Mouse (Mus musculus) hindbrain, embryonic 11.5 days (tissue): Measurements from ENCODE around the gene Pycr2. TPM values are rescaled to one million over a fixed set of nuclear protein-coding genes. Genes with fewer than 3 reads are reported as not detected.
"Not testable (repeated sequence)": the region's sequence is repeated elsewhere in the genome, so short reads cannot be mapped to it uniquely, and the experiment has no call there.

ENCODE experiments used
- ATAC-seq: fragments of 200-750 bp; cut with Nextera tagmentation; 2 replicates; pipeline ENCODE4 v1.8.0; 2017; ENCODE audit warnings: mild to moderate bottlenecking, moderate TSS enrichment, moderate library complexity; ENCODE audit not compliant: low FRiP score
- DNase-seq: peaks from one replicate; pipeline ENCODE4 v3.0.0-alpha.2; 2015; ENCODE audit warnings: low spot score
- H3K27ac ChIP-seq: fragments of 300-500 bp; sonication (generic); 2 replicates; pipeline ENCODE4 v1.5.1; 2014; ENCODE audit warnings: mild to moderate bottlenecking, low read depth, low read length
- H3K27me3 ChIP-seq: fragments of 300-500 bp; sonication (generic); 2 replicates; pipeline ENCODE4 v1.6.1; 2014; ENCODE audit warnings: mild to moderate bottlenecking, low read length, moderate library complexity, mixed read lengths; ENCODE audit not compliant: control insufficient read depth, insufficient read depth
- H3K36me3 ChIP-seq: fragments of 300-500 bp; sonication (generic); 2 replicates; pipeline ENCODE4 v1.6.1; 2014; ENCODE audit warnings: mild to moderate bottlenecking, low read length, moderate library complexity, mixed read lengths; ENCODE audit not compliant: control insufficient read depth, insufficient read depth
- H3K4me1 ChIP-seq: fragments of 300-500 bp; sonication (generic); replicated peaks from 2 replicates; pipeline ENCODE4 v1.6.1; 2014; ENCODE audit warnings: low read length, mixed read lengths; ENCODE audit not compliant: control insufficient read depth, insufficient read depth
- H3K4me2 ChIP-seq: fragments of 300-500 bp; sonication (generic); replicated peaks from 2 replicates; pipeline ENCODE4 v1.6.1; 2014; ENCODE audit warnings: mild to moderate bottlenecking, low read depth, low read length
- H3K4me3 ChIP-seq: fragments of 300-500 bp; sonication (generic); 2 replicates; pipeline ENCODE4 v1.5.1; 2014; ENCODE audit warnings: low read depth, low read length
- H3K9ac ChIP-seq: fragments of 300-500 bp; sonication (generic); 2 replicates; pipeline ENCODE4 v1.6.1; 2014; ENCODE audit warnings: low read depth, low read length
- H3K9me3 ChIP-seq: fragments of 300-500 bp; sonication (generic); 2 replicates; pipeline ENCODE4 v1.6.1; 2016; ENCODE audit warnings: low read length; ENCODE audit not compliant: control insufficient read depth
- WGBS: fragments of 180-500 bp; shearing (Covaris S2); extraction: QIAGEN DNeasy Blood & Tissue Kit; methylation state at CpG from one replicate; pipeline ENCODE4 v1.1.7; 2014; 5-methylcytosine and 5-hydroxymethylcytosine counted together
- polyA plus RNA-seq: library from polyadenylated mRNA; unstranded; fragments of >200 nt; fragmentation: Nextera tagmentation; extraction: Ambion mirVana; gene quantifications from 2 replicates; pipeline ENCODE4 v1.2.1, GENCODE M21; 2014

Gene Pycr2
- polyA plus RNA-seq, 1 experiment from 2014 or later = 81.2 TPM

- H3K4me1 ChIP-seq, H3K9ac ChIP-seq, H3K36me3 ChIP-seq, H3K27ac ChIP-seq, H3K9me3 ChIP-seq: not testable (repeated sequence)
- peak overlapping the region; percentile 19; the same call in 1 of the 2 replicates for H3K4me2 ChIP-seq
- ATAC-seq = peak; percentile 43
- DNase-seq = peak; percentile 37
- H3K27me3 ChIP-seq = peaks cover 15% of the 10 kb centered on the region; the same call in 1 of the 2 replicates
- H3K4me3 ChIP-seq = peak overlapping the region; percentile 13; the same call in 1 of the 2 replicates
- WGBS = 5% methylated on average over 43 of the region's 51 CpGs
These were observed 9.8 kb upstream of the Pycr2 start for GRCm38 (mm10) chr1:180894088-180894987.

- Histone ChIP-seq H3K9ac (no peak overlapping the region), H3K4me2 (no peak overlapping the region), H3K27me3 (no peaks in the 10 kb centered on the region), H3K27ac (no peak overlapping the region), H3K36me3 (no peaks in the 10 kb centered on the region), H3K4me3 (no peak overlapping the region), H3K4me1 (peaks cover 4% of the 10 kb centered on the region; the same call in 1 of the 2 replicates), H3K9me3 (no peaks in the 10 kb centered on the region)
- 4% methylated on average over 4 of the region's 4 CpGs for WGBS
- peak; percentile 73 for DNase-seq
- no peak for ATAC-seq
These were observed 3.0 kb upstream of the Pycr2 start for GRCm38 (mm10) chr1:180901107-180901506.

GRCm38 (mm10) chr1:180902915-180903314 is 1.2 kb upstream of the Pycr2 start:
- Histone ChIP-seq H3K27me3 (no peaks in the 10 kb centered on the region), H3K4me3 (no peak overlapping the region), H3K9ac (no peak overlapping the region), H3K27ac (no peak overlapping the region), H3K9me3 (no peaks in the 10 kb centered on the region), H3K4me2 (no peak overlapping the region), H3K4me1 (peaks cover 4% of the 10 kb centered on the region; the same call in 1 of the 2 replicates), H3K36me3 (no peaks in the 10 kb centered on the region)
- ATAC-seq = no peak
- WGBS = 30% methylated on average over 5 of the region's 5 CpGs
- no peak for DNase-seq

- DNase-seq (no peak), ATAC-seq (peak; percentile 44)
- peak overlapping the region; percentile 88 for H3K4me3 ChIP-seq
- WGBS = 42% methylated on average over 10 of the region's 10 CpGs
- peak overlapping the region; percentile 45 for H3K9ac ChIP-seq
- H3K27ac ChIP-seq = no peak overlapping the region
- no peaks in the 10 kb centered on the region for H3K36me3 ChIP-seq
- no peaks in the 10 kb centered on the region for H3K9me3 ChIP-seq
- H3K4me2 ChIP-seq = peak overlapping the region; percentile 91
- H3K4me1 ChIP-seq = peaks cover 4% of the 10 kb centered on the region; the same call in 1 of the 2 replicates
- H3K27me3 ChIP-seq = no peaks in the 10 kb centered on the region
These were observed 441 bp upstream of the Pycr2 start for GRCm38 (mm10) chr1:180903666-180904038.

- DNase-seq (no peak), ATAC-seq (no peak)
- Histone ChIP-seq H3K4me2 (peak overlapping the region; percentile 91), H3K27ac (no peak overlapping the region; the same call in 1 of the 2 replicates), H3K9me3 (no peaks in the 10 kb centered on the region), H3K4me3 (peak overlapping the region; percentile 88), H3K4me1 (peaks cover 4% of the 10 kb centered on the region; the same call in 1 of the 2 replicates), H3K36me3 (no peaks in the 10 kb centered on the region), H3K27me3 (no peaks in the 10 kb centered on the region), H3K9ac (peak overlapping the region; percentile 95)
- 6% methylated on average over 5 of the region's 5 CpGs for WGBS
These were observed 655 bp downstream of the Pycr2 start for GRCm38 (mm10) chr1:180904815-180905080.

- Histone ChIP-seq H3K27ac (no peak overlapping the region), H3K4me3 (peak overlapping the region; percentile 88), H3K4me1 (peaks cover 4% of the 10 kb centered on the region; the same call in 1 of the 2 replicates), H3K36me3 (no peaks in the 10 kb centered on the region), H3K4me2 (peak overlapping the region; percentile 91), H3K9ac (0 out of 2 replicates have a peak overlapping the region, but pooled peaks have one; percentile 12), H3K9me3 (no peaks in the 10 kb centered on the region), H3K27me3 (no peaks in the 10 kb centered on the region)
- ATAC-seq (no peak), DNase-seq (no peak)
- 68% methylated on average over 6 of the region's 6 CpGs for WGBS
These were observed 1.2 kb downstream of the Pycr2 start for GRCm38 (mm10) chr1:180905307-180905706.

GRCm38 (mm10) chr1:180905876-180906275 is 1.8 kb downstream of the Pycr2 start:
- H3K4me1 ChIP-seq = peaks cover 4% of the 10 kb centered on the region; the same call in 1 of the 2 replicates
- DNase-seq = no peak
- no peaks in the 10 kb centered on the region for H3K9me3 ChIP-seq
- H3K36me3 ChIP-seq = no peaks in the 10 kb centered on the region
- H3K27ac ChIP-seq = no peak overlapping the region
- H3K4me3 ChIP-seq = peak overlapping the region; percentile 88; the same call in 1 of the 2 replicates
- peak overlapping the region; percentile 91; the same call in 1 of the 2 replicates for H3K4me2 ChIP-seq
- no peak for ATAC-seq
- 0 out of 2 replicates have a peak overlapping the region, but pooled peaks have one; percentile 12 for H3K9ac ChIP-seq
- WGBS = 95% methylated on average over 17 of the region's 17 CpGs
- H3K27me3 ChIP-seq = no peaks in the 10 kb centered on the region

- Histone ChIP-seq H3K27me3 (no peaks in the 10 kb centered on the region), H3K4me3 (no peak overlapping the region), H3K4me2 (no peak overlapping the region), H3K4me1 (peaks cover 4% of the 10 kb centered on the region; the same call in 1 of the 2 replicates), H3K9me3 (no peaks in the 10 kb centered on the region), H3K27ac (no peak overlapping the region), H3K9ac (no peak overlapping the region), H3K36me3 (no peaks in the 10 kb centered on the region)
- DNase-seq = no peak
- 88% methylated on average over 24 of the region's 24 CpGs for WGBS
- no peak for ATAC-seq
These were observed 2.5 kb downstream of the Pycr2 start for GRCm38 (mm10) chr1:180906461-180907147.
